Mouse (Mus musculus): ENCODE data around the gene A630095N17Rik.

Gene A630095N17Rik

DNA sequence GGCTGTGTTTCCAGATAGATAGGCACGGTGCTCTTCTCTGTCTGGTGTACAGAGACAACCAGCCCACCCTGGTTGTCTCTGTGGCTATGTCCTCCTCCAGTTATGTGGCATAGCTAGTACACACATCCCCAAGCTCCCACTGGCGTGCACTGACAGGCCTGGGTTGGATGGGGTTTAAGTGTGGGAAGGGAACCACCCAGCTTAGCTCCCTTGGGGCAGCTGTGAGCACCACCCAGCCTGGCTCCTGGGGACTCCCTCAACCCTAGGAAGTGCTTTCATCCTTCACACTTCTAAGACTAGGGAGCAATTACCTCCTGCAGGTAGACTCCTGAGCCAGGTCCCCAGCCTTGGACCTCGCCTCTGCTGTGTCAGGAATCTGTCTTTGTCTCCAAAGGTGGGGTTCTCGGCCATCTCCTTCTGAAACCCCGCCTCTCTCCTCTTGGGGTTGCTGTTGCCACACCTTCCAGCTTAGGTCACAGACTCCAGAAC, at the start of gene A630095N17Rik:
Gene A630095N17Rik, minus strand, starts transcription at position 439 of the 489 bp plus-strand sequence.
- no peak for DNase-seq (ENCODE audit: low spot score in 2 of 2)

DNA sequence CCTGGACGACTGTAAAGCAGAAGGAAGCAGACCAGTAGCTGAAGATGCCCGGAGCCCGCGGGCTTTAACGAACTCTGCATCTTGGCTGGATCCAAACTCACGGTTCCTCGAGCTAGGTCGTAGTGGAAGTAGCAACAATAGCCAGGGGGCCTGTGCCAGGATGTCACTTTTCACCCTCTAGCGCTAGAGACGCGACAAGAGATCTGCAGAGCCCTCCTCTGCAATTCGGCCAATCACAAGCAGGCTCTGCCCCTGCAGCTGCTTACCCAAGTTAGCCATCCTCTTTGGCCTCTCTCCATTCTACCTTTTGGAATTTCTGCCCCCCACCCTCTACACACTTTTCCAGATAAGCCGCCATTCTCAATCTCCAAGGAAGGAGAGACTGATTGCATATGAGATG, 46.3 kb upstream of the A630095N17Rik start, which contains the start of gene Resp18:
Gene Resp18, minus strand, starts transcription at position 188 of the 400 bp plus-strand sequence.
- no peak for DNase-seq (ENCODE audit: low spot score in 2 of 2)

DNA sequence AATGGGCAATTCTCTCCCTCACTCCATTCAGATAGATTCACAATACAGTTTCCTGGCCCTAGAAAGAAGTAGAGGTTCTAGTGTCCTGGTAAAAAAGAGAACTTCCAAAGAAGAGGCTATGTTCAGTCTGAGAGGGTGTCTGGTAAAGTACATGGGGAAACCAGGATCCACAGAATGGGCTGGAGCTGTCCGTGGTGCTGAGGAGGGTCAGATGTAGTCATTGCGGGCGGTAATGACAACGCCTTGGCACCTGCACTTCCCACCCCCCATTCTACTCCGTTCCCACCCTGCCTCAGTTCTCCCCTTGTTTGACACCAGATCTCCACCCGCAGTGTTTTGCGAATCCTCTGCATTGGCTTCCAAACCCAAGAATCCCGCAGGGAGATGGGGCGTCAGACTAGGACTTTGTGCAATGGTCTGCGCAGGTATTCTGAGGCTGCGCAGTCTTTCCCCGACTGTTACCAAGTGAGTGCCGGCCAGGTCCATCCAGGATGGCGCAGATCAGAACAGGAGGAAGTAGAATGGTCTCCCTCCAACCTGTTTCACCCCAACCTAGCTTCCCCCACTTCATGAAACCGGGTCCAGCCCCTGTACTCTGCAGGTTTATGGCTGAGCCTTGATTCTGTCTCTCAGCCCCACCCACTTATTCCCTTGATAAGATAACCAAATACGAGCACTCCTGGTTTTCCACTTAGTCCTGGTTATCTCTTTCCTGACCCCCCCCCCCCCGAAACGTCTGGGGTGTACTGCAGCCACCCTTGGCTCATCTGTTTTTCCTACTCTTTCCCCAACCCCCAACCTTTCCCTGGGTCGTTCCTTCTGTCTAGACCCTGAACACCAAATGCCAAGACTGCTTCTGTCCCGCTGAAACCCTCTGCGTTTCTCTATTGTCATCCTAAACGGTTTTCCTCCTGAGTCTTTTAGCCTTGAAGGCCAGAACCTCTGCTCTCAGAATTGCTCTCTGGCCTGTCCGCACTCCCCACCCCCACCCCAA, 45.6 kb upstream of the A630095N17Rik start:
- no peak for DNase-seq (ENCODE audit: low spot score in 2 of 2)

DNA sequence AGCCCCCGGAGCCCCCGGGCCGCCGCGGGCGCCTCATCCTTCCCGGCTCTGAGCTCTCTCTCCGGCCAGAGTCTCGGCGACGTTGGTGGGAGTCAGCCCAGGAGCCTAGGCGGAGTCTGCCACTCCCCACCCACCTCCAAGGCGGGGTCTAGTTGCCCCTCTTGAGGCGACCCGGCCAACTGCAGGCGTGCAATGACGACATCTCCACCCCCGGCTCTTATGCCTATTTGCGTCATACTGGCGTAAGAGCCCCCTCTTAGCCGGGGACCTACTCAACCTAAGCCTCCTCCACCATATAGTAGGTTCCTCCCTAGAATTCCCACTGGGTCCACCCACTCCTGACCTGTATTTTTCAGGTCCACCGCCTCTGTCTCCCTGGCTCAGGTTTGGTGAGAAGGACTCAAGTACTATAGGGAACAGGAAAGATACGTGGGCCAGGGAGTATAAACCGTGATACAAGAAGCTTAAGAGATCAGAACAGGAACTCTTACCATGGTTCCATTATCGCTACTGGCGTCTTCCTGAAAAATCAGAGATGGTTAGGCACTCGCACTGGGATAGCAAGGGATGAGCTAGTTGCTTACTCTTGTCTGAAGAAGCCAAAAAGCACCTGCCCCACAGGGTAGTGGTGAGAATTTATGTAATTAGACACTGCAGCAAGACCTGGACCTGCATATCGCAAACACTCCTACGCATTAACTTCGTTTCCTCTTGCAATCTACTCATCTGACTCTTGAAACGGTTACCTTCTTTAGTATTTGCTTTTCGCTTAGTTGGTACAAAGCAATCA, 32.4 kb upstream of the A630095N17Rik start, which contains the start of gene Ptprn:
Gene Ptprn, minus strand, starts transcription at position 412 of the 790 bp plus-strand sequence.
- DNase-seq (ENCODE audit: low spot score in 2 of 2) = no peak

DNA sequence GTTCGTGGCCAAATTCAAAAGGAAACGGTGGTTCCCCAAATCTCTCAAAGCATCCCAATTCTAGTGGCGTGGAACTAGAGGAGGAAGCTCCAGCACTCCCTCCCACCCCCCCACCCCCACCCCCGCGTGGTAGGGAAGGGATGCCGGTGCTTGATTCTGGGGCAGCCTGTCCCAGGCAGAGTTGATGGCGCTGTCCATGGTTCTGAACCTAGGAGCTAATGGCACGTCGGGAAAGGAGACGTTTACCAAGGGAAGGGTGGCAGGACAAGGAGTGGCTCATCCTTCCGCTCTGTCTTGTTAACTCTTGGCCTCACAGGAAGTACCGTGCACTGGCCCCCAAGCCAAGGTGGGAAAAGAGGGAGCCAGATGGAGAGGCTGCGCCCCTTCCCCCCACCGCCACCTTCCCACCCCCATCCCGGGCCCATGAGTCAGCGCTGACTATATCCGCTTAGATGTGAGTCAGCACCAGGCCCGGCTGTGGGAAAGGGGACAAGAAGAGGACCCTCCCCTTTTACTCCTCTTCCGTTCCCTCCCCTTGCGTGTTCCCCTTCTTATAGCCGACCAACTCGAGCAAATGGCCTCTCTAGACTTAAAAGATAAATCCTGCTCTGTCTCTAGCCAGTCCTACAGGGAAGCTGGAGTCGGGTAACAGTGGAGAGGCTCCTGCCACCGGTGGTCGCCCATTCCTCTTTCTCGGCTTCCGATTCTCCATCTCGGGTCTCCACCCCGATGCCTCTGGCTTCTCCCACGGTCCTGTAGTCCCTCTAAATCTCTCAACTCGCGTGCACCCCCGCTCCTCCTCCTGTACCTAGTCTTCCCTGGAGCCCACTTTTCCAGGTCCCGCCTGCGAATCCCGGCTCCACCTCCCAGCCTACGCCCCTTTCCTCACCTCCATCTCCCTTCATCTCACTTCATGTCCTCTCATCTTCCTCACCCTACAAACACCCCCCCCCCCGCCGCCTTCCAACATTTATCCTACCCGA, 31.4 kb upstream of the A630095N17Rik start:
- no peak for DNase-seq (ENCODE audit: low spot score in 2 of 2)

DNA sequence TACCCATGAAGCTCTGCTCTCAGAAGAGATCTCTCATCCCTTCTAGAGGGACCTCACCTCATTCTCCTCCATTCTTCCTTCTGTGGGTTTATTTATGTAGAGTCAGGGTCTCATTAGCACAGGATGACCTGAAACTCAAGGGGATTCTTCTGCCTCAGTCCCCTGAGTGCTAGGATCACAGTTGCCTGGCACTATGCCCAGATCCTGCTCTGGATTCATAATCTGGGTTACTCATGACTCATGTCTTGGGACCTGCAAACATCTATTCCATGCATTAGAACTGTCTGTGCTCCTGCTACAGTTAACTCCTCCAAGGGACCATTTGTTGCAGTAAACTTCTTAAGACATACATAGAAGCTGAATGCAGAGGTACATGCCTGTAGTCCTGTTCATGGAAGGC, 29.4 kb upstream of the A630095N17Rik start:
- no peak for DNase-seq (ENCODE audit: low spot score in 2 of 2)

DNA sequence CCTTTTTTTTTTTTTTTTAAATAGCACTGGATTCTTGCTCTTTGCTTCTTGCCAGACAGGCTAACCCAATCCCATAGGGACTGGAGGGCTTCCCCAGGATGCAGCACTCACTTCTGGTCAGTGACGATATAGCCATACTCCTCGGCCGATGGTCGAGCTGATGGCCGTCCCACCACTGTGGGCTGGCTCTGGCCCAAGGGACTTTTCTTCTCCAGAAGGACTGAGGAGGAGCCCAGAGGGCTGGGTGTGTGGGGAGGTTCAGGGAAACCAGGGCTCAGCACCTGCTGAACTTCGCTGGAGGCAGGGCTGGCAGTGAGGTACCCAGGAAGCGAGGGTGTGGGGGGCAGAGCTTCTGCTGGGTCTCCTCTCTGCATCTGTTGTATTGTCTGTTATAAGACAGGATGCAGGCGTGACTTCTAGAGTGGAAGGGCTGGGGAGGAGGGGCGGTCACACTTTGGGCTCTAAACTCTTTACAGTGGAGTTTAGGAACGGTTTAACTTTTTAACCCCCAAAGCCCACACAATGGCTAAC, 23.7 kb upstream of the A630095N17Rik start:
- no peak for DNase-seq (ENCODE audit: low spot score in 2 of 2)

DNA sequence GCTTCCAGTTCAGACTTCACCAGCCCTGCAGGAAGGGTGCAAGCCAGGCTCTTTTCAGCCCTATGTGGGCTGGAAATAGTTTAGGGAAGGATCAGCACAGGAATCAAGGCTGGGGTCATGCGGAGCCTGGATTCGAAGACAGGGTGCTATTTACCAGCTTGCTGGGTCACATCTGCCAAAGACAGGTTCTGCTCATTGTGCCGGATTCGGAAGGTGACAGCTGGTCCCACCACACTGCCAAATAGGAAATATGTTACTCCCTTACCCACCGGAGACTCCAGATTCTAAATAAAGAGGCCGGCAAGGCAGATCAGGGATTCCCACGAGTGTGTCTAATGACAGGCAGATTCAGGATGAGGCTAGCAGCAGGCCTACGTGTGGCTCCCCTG, 22.7 kb upstream of the A630095N17Rik start:
- DNase-seq (ENCODE audit: low spot score in 2 of 2) = no peak

DNA sequence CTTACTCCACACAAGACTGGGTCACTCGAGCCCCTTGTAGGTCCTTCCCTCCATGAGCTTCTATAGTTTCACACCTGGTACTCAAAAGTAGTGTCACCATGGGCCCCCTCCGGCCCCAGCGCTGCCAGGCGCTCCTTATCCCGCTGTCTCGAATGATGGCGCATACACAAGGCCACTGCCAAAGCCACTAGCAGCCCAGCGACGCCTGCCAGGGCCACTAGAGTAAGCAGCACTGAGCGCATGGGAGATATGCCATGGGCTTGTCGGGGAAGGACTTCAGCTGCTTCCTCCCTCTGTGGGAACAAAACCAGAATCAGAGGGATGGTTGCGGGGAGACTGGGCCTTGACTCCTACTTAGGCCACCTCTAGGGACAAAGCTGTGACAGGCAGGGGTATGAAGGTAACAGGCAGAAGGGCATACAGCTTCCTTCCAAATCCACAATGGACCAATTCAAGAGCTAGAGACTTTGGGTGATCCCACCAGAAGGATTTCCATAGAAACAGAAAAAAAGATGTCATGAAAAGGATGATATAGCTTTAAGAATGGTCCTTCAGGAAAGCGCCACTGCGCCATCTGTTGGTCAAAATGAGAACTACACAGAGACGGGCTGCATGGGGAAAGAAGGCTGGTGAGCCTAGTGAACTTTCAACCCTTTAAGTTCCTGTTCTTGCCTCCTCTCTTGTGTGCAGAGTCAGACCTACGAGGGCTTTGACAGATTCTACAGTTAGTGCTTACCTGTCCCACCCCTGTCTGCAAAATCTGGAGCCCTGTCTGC, 22.1 kb upstream of the A630095N17Rik start:
- peak; percentile 69 to 77 for DNase-seq (ENCODE audit: low spot score in 2 of 2)

DNA sequence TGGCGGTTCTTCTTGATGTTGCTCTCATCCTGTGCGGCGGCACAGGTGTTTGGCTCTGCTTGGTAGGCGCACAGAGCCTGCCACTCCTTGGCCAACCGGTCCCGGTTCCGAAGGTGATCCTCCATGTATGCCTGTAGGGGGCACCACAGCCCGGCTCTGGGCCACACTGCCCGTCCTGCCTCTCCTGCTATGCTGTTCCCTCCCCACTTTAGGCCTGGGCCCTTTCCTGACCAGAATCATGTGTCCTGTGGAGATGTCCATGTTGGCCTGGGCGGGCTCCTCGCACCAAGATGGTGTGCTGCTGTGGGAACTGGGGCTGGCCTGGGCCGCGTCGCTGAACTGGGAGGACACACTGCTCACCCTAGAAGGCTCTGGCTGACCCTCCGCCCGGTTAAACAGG, 21.1 kb upstream of the A630095N17Rik start:
- DNase-seq (ENCODE audit: low spot score in 2 of 2) = no peak

DNA sequence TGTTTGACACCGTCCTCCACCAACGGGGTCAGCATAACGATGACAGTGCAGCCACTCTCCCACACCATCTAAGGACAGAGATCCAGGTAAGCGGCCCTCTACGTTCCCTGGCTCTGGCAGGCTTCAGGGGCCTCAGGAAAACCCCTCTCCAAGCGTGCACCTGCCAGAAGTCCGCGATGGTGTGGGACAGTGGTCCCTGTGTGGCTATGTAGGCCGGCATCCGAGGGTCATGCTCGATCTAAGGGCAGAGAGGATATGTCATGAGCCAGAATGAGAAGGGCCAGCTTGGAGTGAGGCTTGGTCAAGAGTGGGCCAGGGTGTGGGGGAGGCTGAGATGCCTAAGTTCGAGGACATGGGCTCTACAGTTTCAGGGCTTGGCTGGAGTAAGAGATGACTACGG, 20.4 kb upstream of the A630095N17Rik start:
- no peak for DNase-seq (ENCODE audit: low spot score in 2 of 2)

DNA sequence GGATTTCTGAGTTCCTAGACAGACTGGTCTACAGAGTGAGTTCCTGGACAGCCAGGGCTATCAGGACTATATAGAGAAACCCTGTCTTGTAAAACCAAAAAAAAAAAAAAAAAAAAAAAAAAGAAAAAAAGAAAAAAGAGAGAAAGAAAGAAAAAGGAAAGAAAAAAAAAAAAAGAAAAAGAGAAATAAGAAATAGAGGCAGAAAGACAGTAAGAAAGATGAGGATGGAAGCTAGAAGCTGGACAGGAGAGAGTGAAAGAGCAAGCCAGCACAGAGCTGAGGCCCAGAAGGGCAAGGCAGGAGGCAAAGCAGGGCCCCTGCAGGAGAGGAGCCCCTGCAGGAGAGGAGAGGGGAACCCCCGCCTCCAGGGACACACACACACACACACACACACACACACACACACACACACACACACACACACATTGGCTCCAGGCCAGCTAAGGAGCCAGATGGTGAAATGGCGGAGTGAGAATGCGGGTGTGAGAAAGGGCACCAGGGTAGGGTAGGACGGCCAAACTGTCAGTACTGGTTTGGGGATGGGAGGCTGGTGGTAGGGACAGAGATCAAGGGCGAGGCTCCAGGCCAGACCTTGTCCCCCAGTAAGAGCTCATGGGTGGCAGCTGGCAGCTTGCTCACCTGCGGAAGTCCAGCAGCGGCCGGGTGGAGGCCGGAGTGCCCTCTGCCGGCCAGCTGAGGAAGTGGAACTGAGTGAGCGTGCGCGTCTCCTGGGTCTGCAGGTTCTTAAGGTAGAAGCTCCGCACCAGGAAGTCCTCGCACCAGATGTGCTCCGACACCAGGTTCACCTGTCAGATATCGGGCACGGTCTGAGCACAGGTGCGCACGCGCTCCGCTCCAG, 19.4 kb upstream of the A630095N17Rik start:
- peak; percentile 88 for DNase-seq (ENCODE audit: low spot score in 2 of 2)

DNA sequence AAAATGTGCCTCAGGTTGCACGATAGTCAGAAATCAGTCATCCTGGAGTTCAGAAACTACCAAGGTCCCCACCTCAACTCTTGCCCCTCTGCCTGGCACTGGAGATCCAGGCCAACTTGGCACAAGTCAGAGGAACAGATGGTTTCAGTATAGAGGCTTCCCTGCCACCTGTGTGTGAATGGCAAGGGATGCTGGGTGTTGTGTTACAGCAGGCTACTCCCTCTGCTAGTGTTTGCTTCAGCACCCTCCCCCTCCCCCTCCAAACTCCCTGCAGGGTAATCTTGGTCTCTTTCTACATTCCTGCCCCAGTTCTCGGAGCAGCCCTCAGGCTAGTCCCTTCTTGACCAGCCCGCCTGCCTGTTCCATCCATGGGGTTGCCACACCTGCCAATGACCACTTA, 18.6 kb upstream of the A630095N17Rik start:
- no peak for DNase-seq (ENCODE audit: low spot score in 2 of 2)

DNA sequence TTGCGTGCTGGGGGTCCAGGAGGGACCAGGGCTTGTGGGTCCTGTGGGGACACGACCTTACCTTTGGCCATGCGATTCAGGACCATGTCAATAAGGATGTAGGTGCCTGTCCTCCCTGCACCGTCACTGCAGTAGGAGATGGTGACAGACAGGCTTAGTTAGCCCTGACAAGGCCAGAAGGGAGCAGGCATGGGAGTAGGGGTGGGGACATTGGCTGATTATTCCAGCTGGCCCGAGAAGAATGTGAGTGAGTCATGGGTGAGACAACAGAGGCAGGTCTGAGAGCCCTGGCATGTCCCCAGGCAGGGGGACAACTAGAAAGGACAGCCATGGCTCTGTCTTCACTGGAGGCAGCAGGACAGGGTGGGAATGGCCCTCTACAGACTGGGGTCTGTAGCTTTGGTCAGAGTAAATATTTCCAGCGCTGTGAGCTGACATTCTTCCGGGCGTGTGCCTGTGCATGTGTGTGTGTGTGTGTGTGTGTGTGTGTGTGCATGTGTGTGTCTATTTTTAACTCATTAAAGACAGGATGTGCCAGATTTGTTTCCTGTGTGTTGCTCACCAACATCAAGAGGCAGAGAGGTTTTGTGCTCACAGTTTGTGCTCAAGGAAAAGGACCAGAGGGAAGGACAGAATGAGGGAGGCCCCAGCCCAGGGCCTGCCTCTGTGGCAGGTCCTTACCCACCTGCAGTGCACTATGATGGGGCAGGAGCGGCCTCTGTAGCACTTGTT, 16.3 kb upstream of the A630095N17Rik start:
- no peak for DNase-seq (ENCODE audit: low spot score in 2 of 2)

DNA sequence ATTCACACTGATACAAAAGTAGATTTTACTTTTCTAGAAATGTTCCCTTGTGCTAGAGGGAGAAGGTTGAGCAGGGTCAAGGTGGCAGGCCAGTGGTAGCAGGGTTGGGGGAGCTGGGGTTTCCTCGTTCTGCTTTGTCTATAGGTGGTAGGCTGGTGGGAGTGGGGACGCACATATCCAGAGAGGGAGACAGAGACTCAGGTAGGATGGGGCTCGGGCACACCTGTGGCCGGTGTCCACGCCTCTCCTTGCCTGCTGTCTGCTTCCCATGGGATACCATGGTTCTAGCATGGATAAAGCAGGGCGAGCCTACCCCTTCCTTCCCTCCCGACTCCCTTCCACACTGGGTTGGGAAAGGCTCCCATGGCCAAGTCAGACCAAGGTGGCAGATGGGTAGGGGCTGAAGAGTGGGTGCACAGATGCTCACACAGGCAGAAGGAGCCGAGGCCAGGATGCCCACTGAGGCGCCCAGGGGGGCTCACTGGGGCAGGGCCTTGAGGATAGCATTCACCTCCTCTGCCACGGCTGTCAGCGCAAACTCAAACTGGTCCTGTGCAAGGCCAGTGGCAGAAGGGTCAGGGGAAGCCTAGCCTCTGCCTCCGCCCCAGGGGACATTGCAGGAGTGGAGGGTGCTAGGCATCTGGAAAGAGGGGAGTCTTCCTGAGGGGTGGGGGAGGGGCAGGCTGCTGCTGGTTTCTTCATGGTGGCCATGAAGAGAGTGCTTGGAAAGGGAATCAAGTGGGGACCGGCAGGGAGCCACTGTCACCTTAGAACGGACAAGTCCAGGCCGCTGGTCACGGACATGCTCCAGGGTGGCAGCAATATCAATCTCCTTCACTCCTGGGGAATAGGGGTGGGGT, 15.4 kb upstream of the A630095N17Rik start:
- no peak for DNase-seq (ENCODE audit: low spot score in 2 of 2)

DNA sequence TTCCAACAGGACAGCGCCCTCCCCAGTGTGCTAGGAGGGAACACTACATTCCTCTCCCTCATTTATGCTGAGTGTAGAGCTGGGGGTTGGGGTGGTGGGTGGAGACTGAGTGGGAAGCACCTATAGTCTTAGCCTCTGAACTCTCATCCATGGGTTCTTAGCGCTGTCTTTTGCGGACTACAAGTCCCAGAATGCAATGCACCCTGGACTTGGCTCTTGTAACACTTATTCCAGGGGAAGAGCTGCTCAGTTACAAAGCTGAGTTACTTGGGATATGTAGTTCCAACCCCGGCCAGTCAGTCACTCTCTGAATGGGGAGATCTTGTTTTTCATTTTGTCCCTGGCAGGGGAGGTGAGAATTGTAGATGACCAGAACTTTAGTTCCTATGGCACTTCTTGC, 12.9 kb upstream of the A630095N17Rik start:
- DNase-seq (ENCODE audit: low spot score in 2 of 2) = no peak

DNA sequence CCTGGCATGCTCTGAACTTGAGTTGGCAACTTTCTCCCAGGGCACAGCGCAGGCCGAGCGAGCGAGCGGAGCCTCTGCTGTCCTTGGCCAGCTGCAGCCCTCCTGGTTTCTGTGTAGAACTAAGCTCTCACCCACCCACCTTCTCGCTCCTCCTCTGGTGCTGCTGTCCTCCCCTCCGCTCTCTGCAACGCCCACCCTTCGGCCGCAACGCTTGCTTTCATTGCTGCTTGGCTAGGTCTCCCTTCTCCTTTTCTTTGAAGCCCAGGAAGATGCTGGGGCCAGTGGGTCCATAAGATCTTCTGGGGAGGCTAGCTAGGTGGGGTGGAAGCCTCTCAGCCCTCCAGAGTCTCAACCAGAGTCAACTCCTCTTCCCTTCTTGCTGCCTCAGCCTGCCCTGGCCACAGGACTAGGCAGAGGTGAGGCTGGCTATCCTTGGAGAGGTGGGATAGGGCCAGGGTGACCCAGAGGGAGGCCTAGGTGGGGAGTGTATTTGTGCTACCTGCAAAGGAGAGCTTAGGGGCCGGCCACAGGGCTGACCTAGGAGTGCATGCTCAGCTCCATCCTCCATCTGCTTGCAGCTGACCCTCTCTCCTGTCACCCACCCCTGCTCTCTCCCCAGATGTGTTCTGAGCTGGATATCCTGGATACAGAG, 12.4 kb upstream of the A630095N17Rik start:
- DNase-seq (ENCODE audit: low spot score in 2 of 2) = no peak

All from spleen, postnatal 36 days (tissue).